Mouse (Mus musculus): ENCODE data around the gene Sez6l. TPM values are rescaled to one million over a fixed set of nuclear protein-coding genes. Genes with fewer than 3 reads are reported as not detected.

Gene Sez6l
- polyA plus RNA-seq, 1 experiment from 2014 or later: 2.7 TPM

Other genes starting within 250 kb of the Sez6l start
- 38.2 and 49.7 TPM in 2 replicates for gene Srrd, start 234.1 kb downstream of the Sez6l start, polyA plus RNA-seq (2014; fragmentation: Nextera tagmentation; extraction: Ambion mirVana)
- gene Hps4, start 234.1 kb downstream of the Sez6l start, polyA plus RNA-seq (2014; fragmentation: Nextera tagmentation; extraction: Ambion mirVana): 41.9 and 42.9 TPM in 2 replicates
- 0.11 and 0.54 TPM in 2 replicates for gene Gm6583, start 221.2 kb downstream of the Sez6l start, polyA plus RNA-seq (2014; fragmentation: Nextera tagmentation; extraction: Ambion mirVana)
- gene Asphd2, start 182.3 kb downstream of the Sez6l start, polyA plus RNA-seq (2014; fragmentation: Nextera tagmentation; extraction: Ambion mirVana): 5.8 and 9.3 TPM in 2 replicates
- not detected in 2 replicates for gene Gm6588, start 127.8 kb downstream of the Sez6l start, polyA plus RNA-seq (2014; fragmentation: Nextera tagmentation; extraction: Ambion mirVana)